Mouse (Mus musculus) liver, embryonic 14.5 days (tissue): ENCODE data around the gene Spryd4. TPM values are rescaled to one million over a fixed set of nuclear protein-coding genes. Genes with fewer than 3 reads are reported as not detected.

ENCODE experiments used
- ATAC-seq: fragments of 200-750 bp; cut with Nextera tagmentation; 2 replicates; pipeline ENCODE4 v1.8.0; 2017; ENCODE audit warnings: moderate number of reproducible peaks, mild to moderate bottlenecking, moderate library complexity; ENCODE audit not compliant: insufficient read depth
- DNase-seq, 3 experiments: peaks; one replicate each; pipeline ENCODE4 v3.0.0-alpha.2; 2012 to 2013; ENCODE audit warnings: low read depth in 3 of 3, low spot score in 3 of 3
- H3K27ac ChIP-seq: fragments of 300-500 bp; sonication (generic); 2 replicates; pipeline ENCODE4 v1.5.1; 2014; ENCODE audit warnings: moderate library complexity, mild to moderate bottlenecking, control low read depth, inconsistent platforms
- H3K27me3 ChIP-seq: fragments of 300-500 bp; sonication (generic); 2 replicates; pipeline ENCODE4 v1.6.1; 2014; ENCODE audit warnings: mild to moderate bottlenecking, low read length, moderate library complexity; ENCODE audit not compliant: control insufficient read depth, insufficient read depth
- H3K36me3 ChIP-seq: fragments of 300-500 bp; sonication (generic); replicated peaks from 2 replicates; pipeline ENCODE4 v1.6.1; 2014; ENCODE audit warnings: low read depth; ENCODE audit not compliant: control insufficient read depth, insufficient read depth
- H3K4me1 ChIP-seq, 2 experiments: fragments of 200-500 bp in 1 of 2; fragments of 300-500 bp in 1 of 2; sonication (generic) in 1 of 2; replicated peaks; 2 replicates each; pipeline ENCODE4 v1.6.1; 2012 to 2014; ENCODE audit warnings: antibody characterized with exemption in 1 of 2, inconsistent platforms in 1 of 2, low read length in 1 of 2; ENCODE audit not compliant: control insufficient read depth in 2 of 2, insufficient read depth in 2 of 2
- H3K4me2 ChIP-seq: fragments of 300-500 bp; sonication (generic); 2 replicates; pipeline ENCODE4 v1.6.1; 2014; ENCODE audit warnings: low read depth, mild to moderate bottlenecking, control low read depth, moderate library complexity
- H3K4me3 ChIP-seq, 2 experiments: fragments of 200-500 bp in 1 of 2; fragments of 300-500 bp in 1 of 2; sonication (generic) in 1 of 2; 2 replicates each; pipeline ENCODE4 v1.5.1; 2012 to 2014; ENCODE audit warnings: low read depth in 2 of 2, low read length in 2 of 2, mild to moderate bottlenecking in 2 of 2, control low read depth in 1 of 2, inconsistent platforms in 1 of 2, moderate library complexity in 1 of 2; ENCODE audit not compliant: insufficient read depth in 1 of 2
- H3K9ac ChIP-seq: fragments of 300-500 bp; sonication (generic); replicated peaks from 2 replicates; pipeline ENCODE4 v1.6.1; 2014; ENCODE audit warnings: mild to moderate bottlenecking, control low read depth, moderate library complexity
- H3K9me3 ChIP-seq: fragments of 300-500 bp; sonication (generic); 2 replicates; pipeline ENCODE4 v1.6.1; 2016; ENCODE audit warnings: low read length, mixed read lengths; ENCODE audit not compliant: control insufficient read depth
- CTCF ChIP-seq: IDR thresholded peaks from 2 replicates; pipeline ENCODE4 v1.5.1; 2016; ENCODE audit warnings: antibody characterized with exemption, low read depth, control low read depth
- EP300 ChIP-seq: IDR thresholded peaks from 2 replicates; pipeline ENCODE4 v1.6.1; 2016; ENCODE audit warnings: antibody characterized with exemption, low read depth
- WGBS: fragments of 180-500 bp; shearing (Covaris S2); extraction: QIAGEN DNeasy Blood & Tissue Kit; methylation state at CpG from one replicate; pipeline ENCODE4 v1.1.7; 2014; ENCODE audit not compliant: insufficient replicate concordance; 5-methylcytosine and 5-hydroxymethylcytosine counted together
- polyA plus RNA-seq, 2 experiments: library from polyadenylated mRNA; depleted of rRNA in 1 of 2; stranded (reverse) in 1 of 2; unstranded in 1 of 2; fragments of >200 nt; fragmentation: Nextera tagmentation in 1 of 2; extraction: Ambion mirVana in 1 of 2; gene quantifications; 2 replicates each; pipeline versions ENCODE4 v1.2.1 to v1.2.3; 2012 to 2014

Spryd4 gene
- polyA plus RNA-seq, 2 experiments, result 12.9 to 20.8 TPM

DNA sequence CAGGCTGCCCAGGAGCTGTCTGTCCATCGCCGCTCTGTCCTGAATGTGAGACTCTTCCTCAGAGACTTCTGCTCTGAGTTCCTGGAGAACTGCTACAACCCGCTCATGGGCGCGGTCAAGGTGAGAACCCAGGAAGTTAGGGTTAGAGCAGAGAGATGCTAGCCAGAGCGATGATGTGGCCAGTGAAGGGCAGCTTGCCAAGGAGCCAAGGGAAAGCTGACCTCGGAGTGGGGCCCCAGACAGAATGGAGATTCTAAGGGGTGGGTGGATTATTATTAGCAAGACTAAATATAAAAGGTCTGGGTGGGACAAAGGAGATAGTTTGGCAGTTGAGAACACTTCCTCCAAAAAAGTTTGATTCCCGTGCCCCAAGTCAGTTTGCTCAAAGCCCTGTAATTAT is 31.6 kb upstream of the Spryd4 start:
- no peak for ATAC-seq
- WGBS, result 92% methylated on average over 8 of the region's 8 CpGs
- H3K4me1 ChIP-seq, result peaks cover 0 to 5% of the 10 kb centered on the region in 2 experiments; a peak in 2 of 4 replicates
- H3K36me3 ChIP-seq, result peaks cover 73% of the 10 kb centered on the region
- TF ChIP-seq EP300, result no peak
- no peak for TF ChIP-seq CTCF
- no peaks in the 10 kb centered on the region for H3K27me3 ChIP-seq
- no peak overlapping the region for H3K27ac ChIP-seq
- H3K9ac ChIP-seq, result no peak overlapping the region
- no peaks in the 10 kb centered on the region for H3K9me3 ChIP-seq
- H3K4me3 ChIP-seq, result no peak overlapping the region
- no peak overlapping the region for H3K4me2 ChIP-seq
- no peak for DNase-seq

DNA sequence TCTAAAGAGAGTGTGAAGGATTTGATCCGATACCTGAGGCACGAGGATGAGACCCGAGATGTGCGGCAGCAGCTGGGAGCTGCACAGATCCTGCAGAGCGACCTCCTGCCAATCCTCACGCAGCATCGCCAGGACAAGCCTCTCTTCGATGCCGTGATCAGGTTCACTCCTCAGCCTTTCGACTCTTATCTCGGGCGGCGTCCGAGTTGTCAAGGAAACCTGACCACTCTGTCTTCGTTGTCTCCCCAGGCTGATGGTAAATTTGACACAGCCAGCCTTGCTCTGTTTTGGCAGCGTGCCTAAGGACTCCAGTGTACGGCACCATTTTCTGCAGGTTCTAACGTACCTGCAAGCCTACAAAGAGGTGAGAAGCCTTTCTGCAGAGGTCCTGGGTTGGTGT is 28.5 kb upstream of the Spryd4 start:
- DNase-seq, result no peak
- WGBS, result 46% methylated on average over 18 of the region's 18 CpGs
- H3K4me3 ChIP-seq, result no peak overlapping the region
- no peak overlapping the region for H3K4me2 ChIP-seq
- peaks cover 42% of the 10 kb centered on the region for H3K36me3 ChIP-seq
- no peak overlapping the region for H3K9ac ChIP-seq
- TF ChIP-seq CTCF (no peak), EP300 (no peak)
- H3K4me1 ChIP-seq, result peaks cover 0 to 9% of the 10 kb centered on the region in 2 experiments; a peak in 2 of 4 replicates
- no peak overlapping the region for H3K27ac ChIP-seq
- no peak for ATAC-seq
- no peaks in the 10 kb centered on the region for H3K27me3 ChIP-seq
- H3K9me3 ChIP-seq, result no peaks in the 10 kb centered on the region

DNA sequence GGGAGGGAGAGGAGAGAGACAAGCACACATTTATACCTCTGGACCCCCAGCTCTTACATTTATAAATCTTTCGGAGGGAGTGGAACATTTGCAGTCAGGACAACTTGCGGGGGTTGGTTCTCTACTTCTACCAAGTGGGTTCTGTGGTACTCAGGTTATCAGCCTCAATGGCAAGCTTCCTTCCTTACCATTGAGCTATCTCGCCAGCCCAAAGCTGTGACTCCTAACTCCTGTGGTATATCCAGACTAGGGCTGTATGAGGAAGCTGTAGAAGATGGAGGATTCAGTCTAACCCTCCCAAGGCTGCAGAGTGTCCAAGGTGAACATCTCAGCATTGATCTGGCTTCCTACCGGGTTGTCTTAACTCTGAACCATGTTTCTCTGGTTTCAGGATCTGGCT is 27.5 kb upstream of the Spryd4 start:
- no peaks in the 10 kb centered on the region for H3K27me3 ChIP-seq
- DNase-seq (no peak), ATAC-seq (no peak)
- peaks cover 32% of the 10 kb centered on the region for H3K36me3 ChIP-seq
- H3K4me1 ChIP-seq, result peaks cover 0 to 11% of the 10 kb centered on the region in 2 experiments; a peak in 2 of 4 replicates
- no peak overlapping the region for H3K4me3 ChIP-seq
- no peaks in the 10 kb centered on the region for H3K9me3 ChIP-seq
- H3K27ac ChIP-seq, result no peak overlapping the region
- 69% methylated on average over 4 of the region's 4 CpGs for WGBS
- H3K4me2 ChIP-seq, result no peak overlapping the region
- TF ChIP-seq CTCF (no peak), EP300 (no peak)
- no peak overlapping the region for H3K9ac ChIP-seq

DNA sequence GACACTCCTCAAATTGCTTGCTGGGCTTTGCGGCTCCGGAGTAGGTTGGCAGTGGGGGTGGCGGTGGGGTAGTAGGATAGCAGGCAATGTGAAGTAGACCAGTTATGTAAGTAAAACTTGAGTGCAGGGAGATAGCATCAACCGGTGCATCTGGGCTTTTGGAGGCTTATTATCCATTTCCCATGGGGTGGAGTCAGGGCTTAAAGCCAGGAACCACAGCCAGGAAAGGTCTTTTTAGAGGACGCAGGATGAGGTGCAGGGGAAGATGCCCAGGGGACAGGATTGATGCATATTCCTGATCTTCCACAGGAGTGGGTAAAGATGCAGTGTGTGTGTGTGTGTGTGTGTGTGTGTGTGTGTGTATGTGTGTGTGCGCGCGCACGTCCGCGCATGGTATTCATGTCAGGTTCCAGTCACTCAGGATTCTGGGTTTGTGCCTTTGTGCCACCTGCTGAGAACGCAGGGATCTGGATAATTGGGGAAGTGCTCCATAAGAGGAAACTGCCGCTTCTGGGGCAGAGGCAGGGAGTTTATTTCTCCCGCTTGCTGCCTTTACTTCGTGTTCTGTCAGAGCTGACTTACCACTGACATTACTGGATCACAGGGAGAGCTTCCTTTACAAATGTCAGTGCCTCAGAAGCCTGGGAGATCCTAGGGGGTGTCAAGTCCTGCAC is 26.3 kb upstream of the Spryd4 start:
- no peak for DNase-seq
- Histone ChIP-seq H3K9ac (no peak overlapping the region), H3K4me1 (peaks cover 2 to 16% of the 10 kb centered on the region in 2 experiments; a peak in 3 of 4 replicates), H3K4me3 (no peak overlapping the region), H3K4me2 (no peak overlapping the region), H3K27ac (no peak overlapping the region), H3K27me3 (no peaks in the 10 kb centered on the region), H3K36me3 (peaks cover 27% of the 10 kb centered on the region), H3K9me3 (no peaks in the 10 kb centered on the region)
- no peak for ATAC-seq
- TF ChIP-seq CTCF (no peak), EP300 (no peak)
- WGBS, result 72% methylated on average over 15 of the region's 15 CpGs

DNA sequence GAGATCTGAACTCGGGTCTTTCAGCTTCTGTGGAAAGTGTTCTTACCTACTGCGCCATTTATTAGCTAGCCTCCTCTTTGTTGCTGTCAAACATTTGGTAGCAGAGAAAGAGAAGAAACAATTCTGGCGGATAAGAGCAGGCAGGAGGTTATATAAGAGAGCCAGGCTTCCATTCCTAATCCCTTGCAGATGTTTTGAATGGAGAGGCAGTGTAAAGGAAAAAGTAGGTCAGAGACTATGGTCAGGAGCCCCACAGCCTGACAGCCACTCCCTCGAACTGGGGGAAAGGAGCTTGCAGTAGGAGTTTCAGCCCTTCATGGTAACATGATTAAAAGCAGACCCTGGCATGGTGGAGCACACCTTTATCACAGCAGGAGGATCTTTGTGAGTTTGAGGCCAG is 24.7 kb upstream of the Spryd4 start:
- Histone ChIP-seq H3K27ac (no peak overlapping the region), H3K4me1 (peaks cover 2 to 18% of the 10 kb centered on the region in 2 experiments; a peak in 3 of 4 replicates), H3K4me3 (no peak overlapping the region), H3K9ac (no peak overlapping the region), H3K36me3 (peaks cover 14% of the 10 kb centered on the region), H3K9me3 (no peaks in the 10 kb centered on the region), H3K4me2 (no peak overlapping the region), H3K27me3 (no peaks in the 10 kb centered on the region)
- TF ChIP-seq EP300 (no peak), CTCF (no peak)
- WGBS, result 68% methylated on average over 4 of the region's 4 CpGs
- ATAC-seq (no peak), DNase-seq (no peak)
